13 mouse cellular contexts compared by ENCODE assay signal in genomic region chr3:149705322-149705721, GRCm38 (mm10).
DNase-seq lines count a peak whose midpoint lies in the region; ATAC-seq and TF ChIP-seq lines count a peak whose summit lies in the region.
"Had no signal": no experiment of that assay in that cellular context is flagged by ENCODE, and none has a peak within 500 bp of the region (broad histone marks: within the 10 kb centered on the region; RNA-seq: fewer than 3 reads in every experiment).

No protein-coding gene starts in this region.

- H3K4me1 ChIP-seq in kidney, embryonic 16.5 days (ENCODE audit: insufficient read depth, low read length): no peaks in the 10 kb centered on the region
- H3K4me1 ChIP-seq in midbrain, postnatal 0 days (ENCODE audit: insufficient read depth, low read length): no peaks in the 10 kb centered on the region
- no peaks in the 10 kb centered on the region for H3K4me1 ChIP-seq in midbrain, embryonic 14.5 days (ENCODE audit: control insufficient read depth, insufficient read depth, low read length)
- H3K4me1 ChIP-seq in limb, embryonic 14.5 days (ENCODE audit: control insufficient read depth, insufficient read depth, low read length): peaks cover 8% of the 10 kb centered on the region; the same call in 1 of the 2 replicates
- H3K4me1 ChIP-seq: megakaryocyte, embryonic 14.5 days had no signal

- peak overlapping the region; percentile 31 for H3K4me3 ChIP-seq in kidney, embryonic 16.5 days (ENCODE audit: low read length)
- H3K4me3 ChIP-seq in midbrain, postnatal 0 days (ENCODE audit: low read depth, low read length): no peak overlapping the region
- H3K4me3 ChIP-seq in midbrain, embryonic 14.5 days (replicated peaks; ENCODE audit: low read depth, low read length): no peak overlapping the region
- peak overlapping the region; percentile 15 for H3K4me3 ChIP-seq in limb, embryonic 14.5 days (replicated peaks; ENCODE audit: low read length)
- H3K4me3 ChIP-seq: megakaryocyte, embryonic 14.5 days had no signal

- 58% methylated on average over 12 of the region's 12 CpGs for WGBS in kidney, embryonic 16.5 days
- 84% methylated on average over 12 of the region's 12 CpGs for WGBS in midbrain, postnatal 0 days
- 83% methylated on average over 12 of the region's 12 CpGs for WGBS in midbrain, embryonic 14.5 days
- WGBS in limb, embryonic 14.5 days: 66% methylated on average over 12 of the region's 12 CpGs

- no peak overlapping the region for H3K27ac ChIP-seq in kidney, embryonic 16.5 days (ENCODE audit: low read length)
- H3K27ac ChIP-seq in midbrain, postnatal 0 days (ENCODE audit: low read depth, low read length): no peak overlapping the region
- no peak overlapping the region for H3K27ac ChIP-seq in midbrain, embryonic 14.5 days (replicated peaks; ENCODE audit: low read depth, low read length)
- no peak overlapping the region for H3K27ac ChIP-seq in limb, embryonic 14.5 days (replicated peaks; ENCODE audit: low read depth, low read length)

- no peak; the same call in 1 of the 2 replicates for ATAC-seq in kidney, embryonic 16.5 days (ENCODE audit: low FRiP score, low TSS enrichment)
- ATAC-seq in midbrain, postnatal 0 days (ENCODE audit: low FRiP score): no peak
- no peak for ATAC-seq in midbrain, embryonic 14.5 days (ENCODE audit: low FRiP score, low TSS enrichment)
- ATAC-seq in limb, embryonic 14.5 days (ENCODE audit: low FRiP score, low read depth): no peak

- H3K36me3 ChIP-seq in kidney, embryonic 16.5 days (ENCODE audit: insufficient read depth, low read length): no peaks in the 10 kb centered on the region
- no peaks in the 10 kb centered on the region for H3K36me3 ChIP-seq in midbrain, postnatal 0 days (ENCODE audit: insufficient read depth, low read length)
- H3K36me3 ChIP-seq in midbrain, embryonic 14.5 days (ENCODE audit: control insufficient read depth, insufficient read depth, low read length): no peaks in the 10 kb centered on the region
- H3K36me3 ChIP-seq in limb, embryonic 14.5 days (ENCODE audit: control insufficient read depth, insufficient read depth, low read length): no peaks in the 10 kb centered on the region

- no peak overlapping the region for H3K9ac ChIP-seq in kidney, embryonic 16.5 days (replicated peaks; ENCODE audit: low read length)
- no peak overlapping the region for H3K9ac ChIP-seq in midbrain, postnatal 0 days (replicated peaks; ENCODE audit: low read length, poor library complexity, severe bottlenecking)
- no peak overlapping the region for H3K9ac ChIP-seq in midbrain, embryonic 14.5 days (replicated peaks; ENCODE audit: low read length)
- H3K9ac ChIP-seq in limb, embryonic 14.5 days (ENCODE audit: low read depth, low read length, severe bottlenecking): no peak overlapping the region

- H3K9me3 ChIP-seq in kidney, embryonic 16.5 days (ENCODE audit: low read length): no peaks in the 10 kb centered on the region
- no peaks in the 10 kb centered on the region for H3K9me3 ChIP-seq in midbrain, postnatal 0 days (ENCODE audit: low read length)
- no peaks in the 10 kb centered on the region for H3K9me3 ChIP-seq in midbrain, embryonic 14.5 days (ENCODE audit: control insufficient read depth, low read length)
- H3K9me3 ChIP-seq in limb, embryonic 14.5 days (ENCODE audit: control insufficient read depth, low read length): no peaks in the 10 kb centered on the region

- TF ChIP-seq CTCF in midbrain, postnatal 0 days (IDR thresholded peaks at IDR 0.05): no peak

- H3K4me2 ChIP-seq in kidney, embryonic 16.5 days (replicated peaks; ENCODE audit: low read depth, low read length): peak overlapping the region; percentile 50
- peak overlapping the region; percentile 5; the same call in 1 of the 2 replicates for H3K4me2 ChIP-seq in midbrain, postnatal 0 days (ENCODE audit: low read depth, low read length, poor library complexity, severe bottlenecking)
- H3K4me2 ChIP-seq in midbrain, embryonic 14.5 days (ENCODE audit: low read length): no peak overlapping the region
- H3K4me2 ChIP-seq in limb, embryonic 14.5 days (replicated peaks; ENCODE audit: low read depth, low read length, severe bottlenecking): peak overlapping the region; percentile 40

- no peak for TF ChIP-seq POLR2A in limb, embryonic 14.5 days (IDR thresholded peaks at IDR 0.05; ENCODE audit: borderline replicate concordance, extremely low read depth, insufficient read depth, insufficient read length)

- H3K27me3 ChIP-seq in kidney, embryonic 16.5 days (ENCODE audit: insufficient read depth, low read length): no peaks in the 10 kb centered on the region
- no peaks in the 10 kb centered on the region for H3K27me3 ChIP-seq in midbrain, postnatal 0 days (ENCODE audit: insufficient read depth, low read length)
- no peaks in the 10 kb centered on the region for H3K27me3 ChIP-seq in midbrain, embryonic 14.5 days (ENCODE audit: control insufficient read depth, insufficient read depth, low read length)
- H3K27me3 ChIP-seq in limb, embryonic 14.5 days (ENCODE audit: control insufficient read depth, insufficient read depth, low read length): no peaks in the 10 kb centered on the region
- H3K27me3 ChIP-seq: megakaryocyte, embryonic 14.5 days had no signal

- peak; percentile 5 to 6 for DNase-seq in cerebellum, postnatal 10 days
- DNase-seq in cerebellum, adult 11 months: no peak
- no peak for DNase-seq in kidney, adult 8-10 months
- DNase-seq in midbrain, postnatal 0 days (ENCODE audit: low spot score): no peak
- DNase-seq in midbrain, embryonic 14.5 days: no peak
- no peak for DNase-seq in limb, embryonic 14.5 days (ENCODE audit: low spot score)
- DNase-seq in spleen, postnatal 14 days (ENCODE audit: low spot score in 2 of 2): no peak
- DNase-seq: adrenal gland, postnatal 14 days; heart, postnatal 10 days; kidney, adult 11 months; lung, adult 18-20 months had no signal

Comparison
In these comparisons a context has a peak if more than half of its experiments do, and no peak if none do; other contexts are left out.
1. DNase-seq: peak in cerebellum, postnatal 10 days (2 of 2); none in cerebellum, adult 11 months (single experiment), kidney, adult 8-10 months (0 of 2), midbrain, postnatal 0 days (single experiment), midbrain, embryonic 14.5 days (single experiment), limb, embryonic 14.5 days (single experiment) and spleen, postnatal 14 days (0 of 2).
2. H3K4me3 ChIP-seq: peak in kidney, embryonic 16.5 days (single experiment) and limb, embryonic 14.5 days (single experiment); none in midbrain, postnatal 0 days (single experiment) and midbrain, embryonic 14.5 days (single experiment).